Mouse (Mus musculus) G1E (cell line): Measurements from ENCODE around the gene Pkmyt1. TPM values are rescaled to one million over a fixed set of nuclear protein-coding genes. Genes with fewer than 3 reads are reported as not detected.
A peak's percentile ranks its signal among the peaks of the same experiment; 100 is the strongest.

Experiments used
- ATAC-seq: 2 replicates; pipeline ENCODE4 v1.8.0; 2016; ENCODE audit warnings: mild to moderate bottlenecking; ENCODE audit not compliant: insufficient number of reproducible peaks, poor library complexity, low FRiP score, severe bottlenecking; ENCODE audit errors: extremely low read depth
- DNase-seq: peaks from one replicate; pipeline ENCODE4 v3.0.0; 2012; ENCODE audit warnings: low spot score
- H3K27me3 ChIP-seq: 2 replicates; pipeline ENCODE4 v1.6.1; 2012; ENCODE audit warnings: mild to moderate bottlenecking, low read length, inconsistent platforms; ENCODE audit not compliant: insufficient read depth
- H3K36me3 ChIP-seq: replicated peaks from 2 replicates; pipeline ENCODE3; 2012; ENCODE audit warnings: mild to moderate bottlenecking, inconsistent platforms
- H3K4me1 ChIP-seq: 2 replicates; pipeline ENCODE4 v1.6.1; 2012; ENCODE audit warnings: low read depth, low read length, inconsistent platforms, mixed read lengths; ENCODE audit not compliant: insufficient read depth
- H3K4me3 ChIP-seq: 2 replicates; pipeline ENCODE4 v1.5.1; 2012; ENCODE audit warnings: low read depth, mild to moderate bottlenecking, inconsistent platforms, low read length, moderate library complexity, mixed read lengths
- H3K9me3 ChIP-seq: replicated peaks from 2 replicates; pipeline ENCODE4 v1.6.1; 2012; ENCODE audit warnings: inconsistent platforms
- CTCF ChIP-seq: IDR thresholded peaks from 2 replicates; pipeline ENCODE4 v1.5.1; 2012; ENCODE audit warnings: low read depth, low read length, inconsistent platforms, mixed read lengths
- GATA1 ChIP-seq: IDR thresholded peaks from 2 replicates; pipeline ENCODE4 v1.6.1; 2012; ENCODE audit warnings: borderline replicate concordance, low read length, inconsistent platforms, mixed read lengths
- GATA2 ChIP-seq: IDR thresholded peaks from 2 replicates; pipeline ENCODE4 v1.6.1; 2012; ENCODE audit warnings: low read depth, low read length, inconsistent platforms, borderline replicate concordance
- POLR2AphosphoS5 ChIP-seq: IDR thresholded peaks from 2 replicates; pipeline ENCODE4 v1.6.1; 2012; ENCODE audit warnings: low read depth, low read length, inconsistent platforms; ENCODE audit not compliant: insufficient replicate concordance
- TAL1 ChIP-seq: conservative IDR thresholded peaks from 2 replicates; pipeline ENCODE4 v1.6.1; 2012; ENCODE audit warnings: low read depth, low read length, inconsistent platforms, mixed read lengths
- polyA plus RNA-seq: library from polyadenylated mRNA; stranded (reverse); fragments of >175 nt; gene quantifications from 2 replicates; pipeline ENCODE4 v1.2.3, GENCODE M21; 2012
- total RNA-seq, 2 experiments: library from RNA; stranded (forward) in 1 of 2; stranded (reverse) in 1 of 2; fragments of 200-1000 nt in 1 of 2; fragments of >200 nt in 1 of 2; fragmentation: Nextera tagmentation in 1 of 2; gene quantifications; 2 replicates each; pipeline ENCODE4 v1.2.3; 2014 to 2017

Pkmyt1 gene
- total and polyA plus RNA-seq, 3 experiments: 10.8 to 125 (median 33.5) TPM

DNA sequence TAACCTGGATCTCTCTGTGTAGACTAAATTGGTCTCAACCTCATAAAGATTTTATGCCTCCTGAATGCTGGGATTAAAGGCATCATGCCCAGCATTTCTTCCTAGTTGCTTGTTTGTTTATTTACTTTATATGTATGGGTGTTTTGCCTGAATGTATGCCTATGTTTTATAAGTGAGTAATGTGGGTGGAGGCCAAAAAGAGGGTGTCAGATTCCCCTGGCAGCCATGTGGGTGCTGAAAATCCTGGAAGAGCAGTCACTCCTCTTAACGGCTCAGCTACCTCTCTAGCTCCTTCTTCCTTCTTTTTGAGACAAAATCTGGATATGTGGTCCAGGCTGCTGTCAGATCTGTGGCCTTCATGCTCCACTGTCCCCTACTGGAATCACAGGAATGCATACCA, 4.3 kb downstream of the Pkmyt1 start:
- no peak for ATAC-seq
- TF ChIP-seq GATA2 (no peak), POLR2AphosphoS5 (no peak), GATA1 (no peak), TAL1 (no peak), CTCF (no peak)
- DNase-seq: no peak

DNA sequence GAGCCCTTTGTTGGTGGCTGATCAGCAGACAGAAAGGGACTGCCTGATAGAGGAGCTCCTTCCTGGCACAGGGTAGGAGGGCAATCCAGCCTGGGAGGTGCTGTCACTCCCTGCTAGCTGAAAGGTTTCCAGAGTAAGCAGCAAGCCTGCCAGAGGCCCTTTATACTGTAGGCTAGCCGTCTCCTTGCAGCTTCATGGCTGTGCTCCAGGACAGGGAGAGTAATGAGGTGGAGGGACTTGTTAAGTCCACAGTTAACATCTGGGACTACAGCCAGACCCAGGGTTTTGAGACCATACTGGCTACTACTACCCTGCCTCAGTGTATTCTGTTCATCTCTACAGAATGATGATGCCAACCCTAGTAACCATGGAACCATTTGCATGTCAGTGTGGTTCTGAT, 8.2 kb downstream of the Pkmyt1 start:
- TF ChIP-seq GATA1: no peak
- no peak for TF ChIP-seq POLR2AphosphoS5
- TF ChIP-seq TAL1: no peak
- H3K27me3 ChIP-seq: peaks cover 17% of the 10 kb centered on the region
- ATAC-seq: no peak
- no peak overlapping the region for H3K4me3 ChIP-seq
- no peaks in the 10 kb centered on the region for H3K9me3 ChIP-seq
- no peak for DNase-seq
- peaks cover 14% of the 10 kb centered on the region for H3K4me1 ChIP-seq
- peaks cover 66% of the 10 kb centered on the region for H3K36me3 ChIP-seq

More for the DNA sequence above, 4.3 kb downstream of the Pkmyt1 start:
- Histone ChIP-seq H3K9me3 (no peaks in the 10 kb centered on the region), H3K36me3 (peaks cover 46% of the 10 kb centered on the region), H3K4me3 (no peak overlapping the region), H3K27me3 (no peaks in the 10 kb centered on the region), H3K4me1 (peaks cover 24% of the 10 kb centered on the region)

DNA sequence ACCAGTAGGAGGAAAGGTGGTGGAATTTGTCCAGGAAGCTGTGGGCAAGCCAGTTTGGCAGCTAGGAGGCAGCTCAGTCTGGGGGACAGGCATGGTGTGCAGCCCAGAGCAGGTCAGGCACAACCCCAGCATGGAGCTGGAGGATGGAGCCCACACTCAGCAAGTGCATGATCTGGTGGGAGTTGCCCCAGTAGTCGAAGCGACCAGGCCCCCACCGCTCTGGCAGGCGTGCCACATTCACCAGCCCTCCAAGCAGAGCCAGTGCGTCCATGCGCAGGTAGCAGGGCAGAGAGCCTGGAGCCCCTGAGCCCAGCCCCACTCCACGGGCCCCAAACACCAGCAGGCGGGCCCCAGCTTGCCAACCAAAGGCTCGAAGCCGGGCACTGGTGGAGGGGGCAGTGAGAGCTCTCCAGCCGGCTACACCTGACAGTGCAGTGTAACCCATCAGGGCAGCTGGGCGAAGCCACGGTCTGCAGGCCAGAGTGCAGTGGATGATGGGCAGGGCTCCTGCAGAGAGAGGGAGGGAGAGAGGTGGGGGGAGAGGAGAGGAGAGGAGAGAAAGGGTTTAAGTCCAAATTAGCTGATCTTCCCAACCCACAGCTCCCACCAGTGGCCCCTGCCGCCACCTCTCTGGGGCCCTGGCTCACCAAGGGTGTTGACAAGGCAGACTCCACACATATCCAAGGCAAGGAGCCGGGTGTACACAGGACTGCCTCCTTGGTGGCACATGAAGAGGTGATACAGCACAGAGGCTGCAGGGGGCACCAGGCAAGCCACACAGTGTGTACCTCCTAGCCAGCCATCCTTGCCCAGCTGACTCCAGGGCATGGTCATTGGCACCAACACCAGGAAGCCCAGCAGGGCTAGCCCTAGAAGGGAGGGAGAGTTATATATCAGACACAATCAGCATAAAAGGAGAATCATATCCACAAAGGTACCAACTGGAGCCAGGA, 11.6 kb downstream of the Pkmyt1 start:
- DNase-seq: no peak
- Histone ChIP-seq H3K27me3 (peaks cover 50% of the 10 kb centered on the region), H3K4me1 (peaks cover 25% of the 10 kb centered on the region), H3K36me3 (peaks cover 49% of the 10 kb centered on the region), H3K9me3 (no peaks in the 10 kb centered on the region), H3K4me3 (0 out of 2 replicates have a peak overlapping the region, but pooled peaks have one; percentile 5)
- TF ChIP-seq GATA1 (no peak), GATA2 (no peak), TAL1 (no peak), CTCF (no peak), POLR2AphosphoS5 (no peak)
- no peak for ATAC-seq

DNA sequence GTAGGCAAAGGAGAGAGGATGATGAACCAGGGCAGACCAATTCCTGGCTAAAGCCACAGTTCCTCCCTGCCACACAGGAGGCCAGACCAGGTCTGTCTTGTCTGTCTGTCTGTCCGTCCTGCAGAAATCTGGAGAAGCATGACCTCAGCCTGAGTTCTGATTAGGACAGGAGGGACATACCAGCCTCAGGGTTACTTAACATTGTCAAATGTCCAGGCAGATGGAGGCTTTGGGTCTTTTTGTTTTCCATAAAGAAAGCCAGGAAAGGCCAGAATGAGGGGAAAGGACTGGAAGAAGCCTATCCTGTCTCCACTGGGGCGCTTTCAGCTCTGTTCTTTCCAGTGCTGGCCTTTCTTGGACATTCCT, 12.7 kb downstream of the Pkmyt1 start:
- Histone ChIP-seq H3K36me3 (peaks cover 39% of the 10 kb centered on the region), H3K4me1 (peaks cover 30% of the 10 kb centered on the region), H3K4me3 (no peak overlapping the region), H3K9me3 (no peaks in the 10 kb centered on the region), H3K27me3 (peaks cover 59% of the 10 kb centered on the region)
- TF ChIP-seq TAL1 (no peak), GATA2 (no peak), GATA1 (no peak), POLR2AphosphoS5 (no peak), CTCF (no peak)
- DNase-seq: no peak
- ATAC-seq: no peak

DNA sequence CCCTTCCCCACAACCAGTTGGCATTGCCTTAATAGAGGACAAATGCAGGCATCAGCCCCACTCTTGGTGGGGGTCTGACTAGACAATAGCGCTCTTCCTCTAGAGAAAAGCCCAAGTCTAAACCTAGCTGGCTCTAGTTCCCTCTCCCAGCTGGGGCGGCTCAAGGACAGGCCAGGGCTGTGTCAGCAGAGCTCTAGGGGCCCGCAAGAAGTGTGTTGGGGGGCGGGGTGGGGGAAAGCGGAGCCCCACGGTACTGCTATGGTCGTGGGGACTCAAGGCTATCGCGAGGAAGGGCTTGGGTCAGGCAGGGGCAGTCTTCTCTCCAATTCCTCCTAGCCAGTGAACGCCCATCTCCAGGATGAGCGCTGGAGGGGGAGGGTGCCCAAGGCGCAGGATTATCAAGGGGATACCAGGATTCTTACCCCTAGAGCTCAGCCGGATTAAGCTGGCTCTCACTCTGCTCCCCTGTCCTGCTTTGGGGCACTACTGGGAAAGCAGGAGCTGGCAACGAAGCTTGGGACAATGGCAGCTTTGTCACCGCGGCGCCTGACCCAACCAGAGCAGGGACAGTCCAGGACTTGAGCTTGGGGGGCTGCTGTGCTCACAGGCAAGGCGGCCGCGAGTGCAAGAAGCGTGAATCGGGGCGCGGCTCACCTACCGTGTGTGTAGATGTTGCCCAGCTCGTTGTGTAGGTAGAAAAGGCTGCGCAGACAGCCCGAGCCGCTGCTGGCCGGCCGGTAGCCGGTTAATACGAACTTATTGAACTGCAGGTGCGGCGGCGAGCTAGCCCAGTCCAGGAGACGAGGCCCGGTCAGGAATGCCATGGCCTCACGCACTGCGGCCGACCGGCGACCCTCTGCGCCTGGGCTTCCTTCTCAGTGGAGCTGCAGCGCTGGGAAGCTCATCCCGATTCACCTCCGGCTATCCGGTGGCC, 13.3 kb downstream of the Pkmyt1 start:
- H3K27me3 ChIP-seq: peaks cover 63% of the 10 kb centered on the region
- peaks cover 33% of the 10 kb centered on the region for H3K36me3 ChIP-seq
- DNase-seq: no peak

DNA sequence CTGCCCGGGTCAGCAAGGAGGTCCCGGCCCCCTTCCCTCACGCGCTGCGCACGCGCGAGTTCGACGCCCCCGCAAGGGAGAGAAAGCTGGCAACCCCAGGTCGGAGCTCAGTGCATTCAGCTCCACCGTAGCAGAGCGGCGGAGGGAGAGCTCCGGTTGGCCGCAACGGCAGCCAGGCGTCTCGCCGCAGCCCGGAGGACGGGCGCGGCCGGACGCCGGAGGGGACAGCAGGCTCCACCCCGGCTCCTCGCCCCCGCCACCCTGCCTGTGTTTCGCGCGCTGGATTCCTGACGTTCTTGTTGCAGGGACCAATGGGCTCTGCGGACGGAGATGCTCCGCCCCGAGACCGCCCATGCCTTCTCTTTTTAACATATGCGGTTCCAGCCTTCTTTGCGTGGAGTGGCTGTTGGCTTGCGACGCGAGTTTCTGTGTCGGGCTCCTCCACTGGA, 14.0 kb downstream of the Pkmyt1 start:
- no peak for TF ChIP-seq CTCF
- no peak for TF ChIP-seq GATA1
- no peak for TF ChIP-seq GATA2
- TF ChIP-seq TAL1: no peak
- TF ChIP-seq POLR2AphosphoS5: no peak
- peaks cover 38% of the 10 kb centered on the region for H3K4me1 ChIP-seq
- ATAC-seq: peak; percentile 78
- peak overlapping the region; percentile 70 for H3K4me3 ChIP-seq
- peak; percentile 65 for DNase-seq
- no peaks in the 10 kb centered on the region for H3K9me3 ChIP-seq
- peaks cover 70% of the 10 kb centered on the region for H3K27me3 ChIP-seq
- peaks cover 26% of the 10 kb centered on the region for H3K36me3 ChIP-seq

More for the DNA sequence above, 13.3 kb downstream of the Pkmyt1 start:
- Histone ChIP-seq H3K4me3 (peak overlapping the region; percentile 70), H3K4me1 (peaks cover 31% of the 10 kb centered on the region), H3K9me3 (no peaks in the 10 kb centered on the region)
- ATAC-seq: no peak
- no peak for TF ChIP-seq GATA2
- TF ChIP-seq TAL1: no peak
- TF ChIP-seq CTCF: no peak
- TF ChIP-seq POLR2AphosphoS5: no peak
- TF ChIP-seq GATA1: no peak
